Mouse (Mus musculus) forebrain, embryonic 16.5 days (tissue): ENCODE measurements around the gene Slc25a30. TPM values are rescaled to one million over a fixed set of nuclear protein-coding genes. Genes with fewer than 3 reads are reported as not detected.

ENCODE experiments used
- ATAC-seq: fragments of 200-750 bp; cut with Nextera tagmentation; 2 replicates; pipeline ENCODE4 v1.8.0; 2017; ENCODE audit warnings: mild to moderate bottlenecking, moderate library complexity
- H3K27ac ChIP-seq: fragments of 300-500 bp; sonication (generic); 2 replicates; pipeline ENCODE4 v1.5.1; 2014; ENCODE audit warnings: low read length, control low read depth
- H3K27me3 ChIP-seq: fragments of 300-500 bp; sonication (generic); replicated peaks from 2 replicates; pipeline ENCODE4 v1.6.1; 2014; ENCODE audit warnings: low read length; ENCODE audit not compliant: control insufficient read depth, insufficient read depth
- H3K36me3 ChIP-seq: fragments of 300-500 bp; sonication (generic); 2 replicates; pipeline ENCODE4 v1.6.1; 2014; ENCODE audit not compliant: control insufficient read depth, insufficient read depth
- H3K4me1 ChIP-seq: fragments of 300-500 bp; sonication (generic); replicated peaks from 2 replicates; pipeline ENCODE4 v1.6.1; 2014; ENCODE audit warnings: low read length; ENCODE audit not compliant: control insufficient read depth, insufficient read depth
- H3K4me2 ChIP-seq: fragments of 300-500 bp; sonication (generic); 2 replicates; pipeline ENCODE4 v1.6.1; 2014; ENCODE audit warnings: mild to moderate bottlenecking, low read length, control low read depth
- H3K4me3 ChIP-seq: fragments of 300-500 bp; sonication (generic); replicated peaks from 2 replicates; pipeline ENCODE4 v1.5.1; 2014; ENCODE audit warnings: mild to moderate bottlenecking, low read length, control low read depth
- H3K9ac ChIP-seq: fragments of 300-500 bp; sonication (generic); replicated peaks from 2 replicates; pipeline ENCODE4 v1.6.1; 2014; ENCODE audit warnings: low read depth, low read length, control low read depth
- H3K9me3 ChIP-seq: fragments of 300-500 bp; sonication (generic); 2 replicates; pipeline ENCODE4 v1.6.1; 2016; ENCODE audit warnings: low read length; ENCODE audit not compliant: control insufficient read depth
- WGBS: fragments of 180-500 bp; shearing (Covaris S2); extraction: QIAGEN DNeasy Blood & Tissue Kit; methylation state at CpG from one replicate; pipeline ENCODE4 v1.1.7; 2014; 5-methylcytosine and 5-hydroxymethylcytosine counted together
- polyA plus RNA-seq: library from polyadenylated mRNA; unstranded; fragments of >200 nt; fragmentation: Nextera tagmentation; extraction: Ambion mirVana; gene quantifications from 2 replicates; pipeline ENCODE4 v1.2.1, GENCODE M21; 2015

Slc25a30 gene
- polyA plus RNA-seq, 1 experiment from 2014 or later: 9.3 TPM

- no peak overlapping the region for H3K9ac ChIP-seq
- no peak for ATAC-seq
- no peak overlapping the region for H3K27ac ChIP-seq
- no peaks in the 10 kb centered on the region for H3K9me3 ChIP-seq
- H3K36me3 ChIP-seq: no peaks in the 10 kb centered on the region
- WGBS: 82% methylated on average over 7 of the region's 7 CpGs
- H3K27me3 ChIP-seq: no peaks in the 10 kb centered on the region
- H3K4me2 ChIP-seq: no peak overlapping the region
- no peak overlapping the region for H3K4me3 ChIP-seq
- peaks cover 4% of the 10 kb centered on the region for H3K4me1 ChIP-seq
Observed at GRCm38 (mm10) chr14:75758401-75758800, 28.4 kb downstream of the Slc25a30 start.

GRCm38 (mm10) chr14:75757821-75758220 is 29.0 kb downstream of the Slc25a30 start:
- Histone ChIP-seq H3K27ac (no peak overlapping the region), H3K4me1 (peaks cover 10% of the 10 kb centered on the region), H3K9me3 (no peaks in the 10 kb centered on the region), H3K27me3 (no peaks in the 10 kb centered on the region), H3K4me3 (no peak overlapping the region), H3K4me2 (no peak overlapping the region), H3K36me3 (no peaks in the 10 kb centered on the region), H3K9ac (no peak overlapping the region)
- WGBS: 80% methylated on average over 2 of the region's 2 CpGs
- ATAC-seq: no peak

DNA sequence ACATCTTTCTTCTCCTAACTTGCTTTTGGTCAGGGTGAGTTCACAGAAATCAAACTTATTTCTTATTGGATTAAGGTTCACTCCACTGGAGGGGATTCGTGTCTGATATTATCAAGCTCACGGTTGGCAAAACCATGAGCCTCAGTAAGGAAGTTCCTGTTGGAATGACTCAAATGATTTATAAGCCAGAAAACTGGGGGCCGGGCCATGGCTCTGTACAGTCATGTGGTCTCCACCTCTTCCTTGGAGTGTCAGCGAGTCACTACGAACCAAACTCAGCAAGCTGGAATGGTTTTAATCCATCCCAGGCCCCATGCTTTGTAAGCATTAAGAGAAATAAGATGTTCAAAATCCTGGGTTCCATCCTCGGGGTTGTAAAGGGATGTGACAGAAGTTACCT is 29.9 kb downstream of the Slc25a30 start:
- 93% methylated on average over 6 of the region's 6 CpGs for WGBS
- Histone ChIP-seq H3K4me3 (no peak overlapping the region), H3K4me2 (no peak overlapping the region), H3K9me3 (no peaks in the 10 kb centered on the region), H3K9ac (no peak overlapping the region), H3K27ac (no peak overlapping the region), H3K36me3 (no peaks in the 10 kb centered on the region), H3K27me3 (no peaks in the 10 kb centered on the region), H3K4me1 (peaks cover 18% of the 10 kb centered on the region)
- ATAC-seq: no peak

- Histone ChIP-seq H3K27ac (peak within 1 kb of the TSS; percentile 81), H3K36me3 (no peaks in the 10 kb centered on the region), H3K4me2 (peak within 1 kb of the TSS; percentile 82), H3K9ac (peak within 1 kb of the TSS; percentile 93), H3K9me3 (no peaks in the 10 kb centered on the region), H3K4me3 (peak within 1 kb of the TSS; percentile 97), H3K27me3 (no peaks in the 10 kb centered on the region), H3K4me1 (peaks cover 26% of the 10 kb centered on the region)
- WGBS: under 1% methylated on average over 78 of the region's 78 CpGs
- ATAC-seq: peak; percentile 98
Observed at GRCm38 (mm10) chr14:75753991-75754817, 32.6 kb downstream of the Slc25a30 start, which contains the start of gene Cog3. Gene Cog3, minus strand, starts transcription at chr14:75754517.

DNA sequence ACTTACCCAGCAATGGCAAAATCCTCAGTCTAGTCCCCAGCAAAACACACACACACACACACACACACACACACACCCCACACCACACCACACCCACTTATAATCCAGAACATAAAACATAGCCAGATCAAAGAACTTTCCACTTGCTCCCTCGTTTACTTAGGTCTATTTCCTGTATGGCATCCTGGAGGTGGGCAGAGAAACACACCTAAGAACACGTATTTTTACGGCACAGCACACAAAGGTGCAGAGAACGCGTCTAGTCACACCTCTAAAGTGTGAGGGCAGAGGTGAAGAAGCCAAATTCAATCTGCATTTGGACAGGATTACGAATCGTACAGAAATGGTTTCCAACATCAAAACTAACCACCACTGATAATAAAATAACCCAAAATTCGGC is 33.6 kb downstream of the Slc25a30 start:
- no peak for ATAC-seq
- 76% methylated on average over 8 of the region's 8 CpGs for WGBS
- peaks cover 26% of the 10 kb centered on the region for H3K4me1 ChIP-seq
- H3K27ac ChIP-seq: no peak overlapping the region
- H3K9me3 ChIP-seq: no peaks in the 10 kb centered on the region
- H3K36me3 ChIP-seq: no peaks in the 10 kb centered on the region
- H3K4me2 ChIP-seq: peak overlapping the region; percentile 82
- H3K9ac ChIP-seq: peak overlapping the region; percentile 93
- peak overlapping the region; percentile 97 for H3K4me3 ChIP-seq
- H3K27me3 ChIP-seq: no peaks in the 10 kb centered on the region

GRCm38 (mm10) chr14:75751040-75751439 is 35.8 kb downstream of the Slc25a30 start:
- Histone ChIP-seq H3K4me3 (no peak overlapping the region), H3K9ac (no peak overlapping the region), H3K27me3 (no peaks in the 10 kb centered on the region), H3K4me1 (peaks cover 26% of the 10 kb centered on the region), H3K9me3 (no peaks in the 10 kb centered on the region), H3K27ac (no peak overlapping the region), H3K36me3 (no peaks in the 10 kb centered on the region; the same call in 1 of the 2 replicates), H3K4me2 (no peak overlapping the region)
- ATAC-seq: no peak
- WGBS: 67% methylated on average over 4 of the region's 4 CpGs

DNA sequence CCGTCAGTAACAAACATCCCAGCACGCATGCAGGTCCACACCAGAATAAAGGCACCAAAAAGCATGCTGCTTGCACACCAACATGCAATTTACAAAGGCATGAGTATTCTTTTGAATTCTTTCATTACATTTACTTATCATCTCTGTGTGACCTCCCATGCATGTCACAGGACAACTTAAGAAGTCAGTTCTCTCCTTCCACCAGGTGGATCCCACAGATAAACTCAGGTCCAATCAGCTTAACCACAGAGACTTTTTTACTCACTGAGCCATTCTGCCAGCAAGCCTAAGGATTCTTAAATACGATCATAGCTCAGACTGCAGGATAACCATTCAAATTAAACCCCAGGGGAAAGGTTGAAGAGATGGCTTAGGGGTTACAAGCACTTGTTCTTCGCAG is 37.7 kb downstream of the Slc25a30 start:
- ATAC-seq: no peak
- Histone ChIP-seq H3K27me3 (no peaks in the 10 kb centered on the region), H3K36me3 (no peaks in the 10 kb centered on the region; the same call in 1 of the 2 replicates), H3K27ac (no peak overlapping the region), H3K4me2 (no peak overlapping the region), H3K9me3 (no peaks in the 10 kb centered on the region), H3K4me3 (no peak overlapping the region), H3K9ac (no peak overlapping the region), H3K4me1 (peaks cover 26% of the 10 kb centered on the region)
- 94% methylated on average over 4 of the region's 4 CpGs for WGBS

GRCm38 (mm10) chr14:75747960-75748359 is 38.9 kb downstream of the Slc25a30 start:
- Histone ChIP-seq H3K36me3 (no peaks in the 10 kb centered on the region; the same call in none of the 2 replicates), H3K4me3 (no peak overlapping the region), H3K27me3 (no peaks in the 10 kb centered on the region), H3K9me3 (no peaks in the 10 kb centered on the region), H3K27ac (no peak overlapping the region), H3K9ac (no peak overlapping the region), H3K4me2 (no peak overlapping the region), H3K4me1 (peaks cover 18% of the 10 kb centered on the region)
- 97% methylated on average over 2 of the region's 2 CpGs for WGBS
- no peak for ATAC-seq

- ATAC-seq: no peak
- Histone ChIP-seq H3K4me3 (no peak overlapping the region), H3K36me3 (peaks cover 18% of the 10 kb centered on the region), H3K4me2 (no peak overlapping the region), H3K9ac (no peak overlapping the region), H3K27ac (no peak overlapping the region), H3K27me3 (no peaks in the 10 kb centered on the region), H3K9me3 (no peaks in the 10 kb centered on the region), H3K4me1 (no peaks in the 10 kb centered on the region)
- 96% methylated on average over 3 of the region's 3 CpGs for WGBS
Observed at GRCm38 (mm10) chr14:75741904-75742303, 44.9 kb downstream of the Slc25a30 start.
